Mouse (Mus musculus) frontal cortex, adult 2 months (tissue): ENCODE results near the gene Tns3. TPM values are rescaled to one million over a fixed set of nuclear protein-coding genes. Genes with fewer than 3 reads are reported as not detected.
A peak's percentile ranks its signal among the peaks of the same experiment; 100 is the strongest.

ENCODE experiments used
- DNase-seq, 2 experiments: peaks; one replicate each; pipeline ENCODE4 v3.0.0; 2022; ENCODE audit warnings: low spot score in 1 of 2; ENCODE audit errors: extremely low spot score in 1 of 2
- polyA plus RNA-seq: library from polyadenylated mRNA; depleted of rRNA; stranded (reverse); fragments of >200 nt; gene quantifications from 2 replicates; pipeline ENCODE4 v1.2.3, GENCODE M21; 2012

Gene Tns3
- polyA plus RNA-seq, 1 experiment, result 27.8 TPM

GRCm38 (mm10) chr11:8451597-8452201, 212.6 kb downstream of the Tns3 start:
- no peak for DNase-seq

- no peak for DNase-seq
Measured at GRCm38 (mm10) chr11:8450540-8450939, 213.8 kb downstream of the Tns3 start.

GRCm38 (mm10) chr11:8445915-8446356, 218.4 kb downstream of the Tns3 start:
- peak; percentile 53 to 76 for DNase-seq

GRCm38 (mm10) chr11:8444759-8445422, 219.4 kb downstream of the Tns3 start:
- DNase-seq, result no peak

GRCm38 (mm10) chr11:8443539-8444292, 220.6 kb downstream of the Tns3 start:
- DNase-seq, result peak in 1 of 2 experiments; percentile 42

- DNase-seq, result no peak
Measured at GRCm38 (mm10) chr11:8440706-8441105, 223.6 kb downstream of the Tns3 start.

- DNase-seq, result no peak
Measured at GRCm38 (mm10) chr11:8440221-8440620, 224.1 kb downstream of the Tns3 start.

GRCm38 (mm10) chr11:8439035-8439434, 225.3 kb downstream of the Tns3 start:
- DNase-seq, result no peak

GRCm38 (mm10) chr11:8438269-8438668, 226.1 kb downstream of the Tns3 start:
- no peak for DNase-seq

GRCm38 (mm10) chr11:8435101-8435500, 229.2 kb downstream of the Tns3 start:
- no peak for DNase-seq

GRCm38 (mm10) chr11:8434366-8434765, 230.0 kb downstream of the Tns3 start:
- DNase-seq, result no peak

- DNase-seq, result no peak
Measured at GRCm38 (mm10) chr11:8433443-8433842, 230.9 kb downstream of the Tns3 start.

- no peak for DNase-seq
Measured at GRCm38 (mm10) chr11:8432941-8433340, 231.4 kb downstream of the Tns3 start.

GRCm38 (mm10) chr11:8427660-8428059, 236.7 kb downstream of the Tns3 start:
- DNase-seq, result no peak

GRCm38 (mm10) chr11:8425226-8425570, 239.1 kb downstream of the Tns3 start:
- DNase-seq, result no peak

GRCm38 (mm10) chr11:8424342-8425225, 239.8 kb downstream of the Tns3 start:
- peak; percentile 40 to 91 for DNase-seq

GRCm38 (mm10) chr11:8405225-8405899, 259.0 kb downstream of the Tns3 start:
- DNase-seq, result peak; percentile 74 to 88

- DNase-seq, result no peak
Measured at GRCm38 (mm10) chr11:8401328-8401727, 263.0 kb downstream of the Tns3 start.

GRCm38 (mm10) chr11:8396329-8396728, 268.0 kb downstream of the Tns3 start:
- no peak for DNase-seq

- DNase-seq, result no peak
Measured at GRCm38 (mm10) chr11:8391564-8391963, 272.8 kb downstream of the Tns3 start.
